Mouse (Mus musculus): ENCODE measurements around the gene Gm11992.

Gene Gm11992

GRCm38 (mm10) chr11:9048011-9048702 lies at the start of gene Gm11992:
Gene Gm11992, plus strand, starts transcription at chr11:9048594.
- DNase-seq: peak; percentile 10

GRCm38 (mm10) chr11:9008761-9009160 lies 39.6 kb upstream of the Gm11992 start:
- no peak for DNase-seq

- no peak for DNase-seq
These were observed 38.0 kb upstream of the Gm11992 start for GRCm38 (mm10) chr11:9010416-9010815.

GRCm38 (mm10) chr11:9010853-9011339 lies 37.5 kb upstream of the Gm11992 start, which contains the start of gene Hus1:
Gene Hus1, minus strand, starts transcription at chr11:9011191.
- DNase-seq: peak; percentile 87

- DNase-seq: no peak
These were observed 37.0 kb upstream of the Gm11992 start for GRCm38 (mm10) chr11:9011348-9011747.

GRCm38 (mm10) chr11:9014740-9015139 lies 33.7 kb upstream of the Gm11992 start:
- DNase-seq: no peak

GRCm38 (mm10) chr11:9018491-9019267 lies 29.7 kb upstream of the Gm11992 start:
- no peak for DNase-seq

- DNase-seq: no peak
These were observed 28.2 kb upstream of the Gm11992 start for GRCm38 (mm10) chr11:9020207-9020606.

GRCm38 (mm10) chr11:9024782-9025181 lies 23.6 kb upstream of the Gm11992 start:
- no peak for DNase-seq

- no peak for DNase-seq
These were observed 23.2 kb upstream of the Gm11992 start for GRCm38 (mm10) chr11:9025211-9025610.

- no peak for DNase-seq
These were observed 16.9 kb upstream of the Gm11992 start for GRCm38 (mm10) chr11:9031530-9031929.

GRCm38 (mm10) chr11:9046546-9046945 lies 1.8 kb upstream of the Gm11992 start:
- no peak for DNase-seq

- no peak for DNase-seq
These were observed 1.4 kb upstream of the Gm11992 start for GRCm38 (mm10) chr11:9047044-9047443.

GRCm38 (mm10) chr11:9048703-9049060 lies 288 bp downstream of the Gm11992 start, which contains the start of gene Sun3:
Gene Sun3, minus strand, starts transcription at chr11:9048991.
- DNase-seq: no peak

GRCm38 (mm10) chr11:9050241-9050640 lies 1.8 kb downstream of the Gm11992 start:
- no peak for DNase-seq

- DNase-seq: no peak
These were observed 3.5 kb downstream of the Gm11992 start for GRCm38 (mm10) chr11:9051895-9052294.

- no peak for DNase-seq
These were observed 8.5 kb downstream of the Gm11992 start for GRCm38 (mm10) chr11:9056937-9057336.

- no peak for DNase-seq
These were observed 9.3 kb downstream of the Gm11992 start for GRCm38 (mm10) chr11:9057711-9058110.

- DNase-seq: no peak
These were observed 11.6 kb downstream of the Gm11992 start for GRCm38 (mm10) chr11:9060029-9060428.

- no peak for DNase-seq
These were observed 12.1 kb downstream of the Gm11992 start for GRCm38 (mm10) chr11:9060484-9060883.

GRCm38 (mm10) chr11:9076444-9076843 lies 28.1 kb downstream of the Gm11992 start:
- no peak for DNase-seq

GRCm38 (mm10) chr11:9113189-9113588 lies 64.8 kb downstream of the Gm11992 start:
- no peak for DNase-seq

- DNase-seq: no peak
These were observed 67.2 kb downstream of the Gm11992 start for GRCm38 (mm10) chr11:9115367-9116120.
